Mouse (Mus musculus) macrophage (primary cell): ENCODE data around the gene Tubd1. TPM values are rescaled to one million over a fixed set of nuclear protein-coding genes. Genes with fewer than 3 reads are reported as not detected.
"Not testable (repeated sequence)": the region's sequence is repeated elsewhere in the genome, so short reads cannot be mapped to it uniquely, and the experiment has no call there.

Source experiments
- H3K27ac ChIP-seq: fragments of 350-480 bp; formaldehyde crosslinking; 2 replicates; pipeline ENCODE4 v1.9.0; 2021
- H3K36me3 ChIP-seq: fragments of 350-480 bp; formaldehyde crosslinking; 2 replicates; pipeline ENCODE4 v1.9.0; 2021; ENCODE audit errors: inconsistent target
- H3K4me3 ChIP-seq: fragments of 350-480 bp; formaldehyde crosslinking; 2 replicates; pipeline ENCODE4 v1.9.0; 2021; ENCODE audit errors: inconsistent target
- H3K79me2 ChIP-seq: fragments of 350-480 bp; formaldehyde crosslinking; 2 replicates; pipeline ENCODE4 v1.9.0; 2021; ENCODE audit errors: inconsistent target
- WGBS: methylation state at CpG from one replicate; pipeline ENCODE4 v1.1.7; 2026; ENCODE audit warnings: inconsistent platforms; ENCODE audit not compliant: missing documents; 5-methylcytosine and 5-hydroxymethylcytosine counted together
- polyA plus RNA-seq: library from polyadenylated mRNA; stranded (reverse); fragments of 250-400 nt; gene quantifications from 3 replicates; pipeline ENCODE4 v1.2.4, GENCODE M21; 2018; ENCODE audit warnings: inconsistent platforms
- total RNA-seq, 78 experiments: library from RNA; depleted of rRNA; stranded (reverse); fragments of 250-400 nt; gene quantifications; 1 replicate in 9 of 78; 2 replicates in 24 of 78; 3 replicates in 43 of 78; 4 replicates in 2 of 78; pipeline ENCODE4 v1.2.4; 2018; ENCODE audit warnings: inconsistent platforms in 56 of 78

Tubd1 gene
- total RNA-seq (2018; cell fraction: chromatin; rRNA removed), result 10 to 100 TPM in 4 of 26 experiments, 1 to 10 TPM in 21, under 1 TPM in 1; 0.94 to 14.1 (median 6.1) TPM
- total RNA-seq (2018; cell fraction: cytosol; rRNA removed), result 1 to 10 TPM; 1.9 to 6.5 (median 5.2) TPM
- total RNA-seq (2018; cell fraction: nucleus; rRNA removed), result 10 to 100 TPM in 3 of 26 experiments, 1 to 10 TPM in 22, under 1 TPM in 1; 0.81 to 13.4 (median 6.3) TPM
- polyA plus RNA-seq, result 4.1 to 5.8 TPM (median 4.5 TPM) in 3 replicates

GRCm38 (mm10) chr11:86544639-86545299 is at the start of gene Tubd1, which contains the start of gene Rps6kb1:
TSS of gene Tubd1 (plus strand) at chr11:86544991.
TSS of gene Rps6kb1 (minus strand) at chr11:86544805.
- Histone ChIP-seq H3K36me3 (no peaks in the 10 kb centered on the region), H3K27ac (peak within 1 kb of the TSS; percentile 79), H3K79me2 (peaks cover 60% of the 10 kb centered on the region), H3K4me3 (peak within 1 kb of the TSS; percentile 58)
- WGBS, result under 1% methylated on average over 43 of the region's 43 CpGs

GRCm38 (mm10) chr11:86497356-86497755 is 47.4 kb upstream of the Tubd1 start:
- Histone ChIP-seq H3K27ac (no peak overlapping the region), H3K36me3 (peaks cover 50% of the 10 kb centered on the region), H3K4me3 (no peak overlapping the region), H3K79me2 (no peaks in the 10 kb centered on the region)
- 90% methylated on average over 1 of the region's 1 CpGs for WGBS

GRCm38 (mm10) chr11:86497908-86498307 is 46.9 kb upstream of the Tubd1 start:
- no peaks in the 10 kb centered on the region for H3K79me2 ChIP-seq
- no peak overlapping the region for H3K27ac ChIP-seq
- WGBS, result 89% methylated on average over 3 of the region's 3 CpGs
- H3K36me3 ChIP-seq, result peaks cover 50% of the 10 kb centered on the region
- H3K4me3 ChIP-seq, result no peak overlapping the region

- 80% methylated on average over 1 of the region's 1 CpGs for WGBS
- Histone ChIP-seq H3K36me3 (peaks cover 56% of the 10 kb centered on the region), H3K4me3 (no peak overlapping the region), H3K27ac (no peak overlapping the region), H3K79me2 (no peaks in the 10 kb centered on the region)
These were observed 44.0 kb upstream of the Tubd1 start for GRCm38 (mm10) chr11:86500795-86501194.

DNA sequence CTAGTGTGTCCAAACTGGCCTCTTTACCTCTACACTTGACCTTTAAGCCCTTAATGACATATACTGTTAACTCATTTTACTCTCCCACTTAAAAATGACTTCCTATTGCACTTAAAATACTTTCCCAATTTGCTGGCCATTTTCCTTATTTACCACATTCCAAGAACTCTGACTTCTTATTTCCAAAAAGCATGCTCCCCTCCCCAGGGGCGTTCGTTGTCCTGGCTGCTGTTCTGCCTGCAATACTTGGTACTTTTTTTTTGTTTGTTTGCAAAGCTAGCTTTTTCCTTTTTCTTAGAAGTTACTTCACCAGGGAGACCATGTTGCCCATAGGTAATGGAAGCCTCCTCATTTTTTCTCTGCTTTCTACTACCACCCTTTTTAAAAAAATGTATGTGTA is 41.7 kb upstream of the Tubd1 start:
- WGBS, result 96% methylated on average over 2 of the region's 2 CpGs
- Histone ChIP-seq H3K79me2 (no peaks in the 10 kb centered on the region), H3K27ac (no peak overlapping the region), H3K36me3 (peaks cover 70% of the 10 kb centered on the region), H3K4me3 (no peak overlapping the region)

DNA sequence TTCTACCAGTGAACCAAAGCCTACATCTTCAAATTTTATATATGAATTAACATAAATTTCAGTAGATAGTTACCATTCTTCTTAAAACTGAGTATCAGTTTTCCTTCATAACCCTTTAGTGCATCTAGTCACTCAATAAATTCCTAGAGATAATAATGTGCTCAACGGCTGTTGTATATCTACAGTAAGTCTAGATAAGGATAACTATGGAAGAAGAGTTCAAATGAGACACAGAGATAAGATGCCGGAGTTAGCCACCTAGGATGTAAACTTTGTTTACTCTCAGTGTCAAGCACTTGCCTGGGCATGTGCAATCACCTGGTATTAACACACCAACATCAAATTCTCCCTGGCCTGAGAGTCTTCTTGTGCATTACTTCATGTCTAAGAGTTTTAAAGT is 37.5 kb upstream of the Tubd1 start:
- WGBS, result 96% methylated on average over 2 of the region's 2 CpGs
- Histone ChIP-seq H3K79me2 (no peaks in the 10 kb centered on the region), H3K36me3 (peaks cover 85% of the 10 kb centered on the region), H3K27ac (no peak overlapping the region), H3K4me3 (no peak overlapping the region)

DNA sequence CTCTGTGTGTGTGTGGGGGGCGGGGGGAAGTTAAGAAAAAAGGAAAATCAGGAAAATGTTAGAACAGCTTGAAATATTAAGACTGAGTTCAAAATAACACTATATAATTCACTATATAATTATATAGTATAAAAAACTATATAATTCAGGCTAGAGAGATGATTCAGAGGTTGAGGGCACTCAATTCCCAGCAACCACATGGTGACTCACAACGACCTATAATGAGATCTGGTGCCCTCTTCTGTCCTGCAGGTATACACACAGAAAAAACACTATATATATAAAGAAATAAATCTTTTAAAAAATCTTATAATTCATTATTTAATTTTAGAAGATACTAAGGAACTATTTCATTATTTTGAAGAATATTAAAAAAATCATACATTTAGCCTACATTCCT is 36.8 kb upstream of the Tubd1 start:
- WGBS, result 80% methylated on average over 2 of the region's 2 CpGs
- Histone ChIP-seq H3K79me2 (no peaks in the 10 kb centered on the region), H3K36me3 (peaks cover 85% of the 10 kb centered on the region), H3K4me3 (no peak overlapping the region), H3K27ac (no peak overlapping the region)

GRCm38 (mm10) chr11:86516620-86517019 is 28.2 kb upstream of the Tubd1 start:
- Histone ChIP-seq H3K4me3 (no peak overlapping the region), H3K79me2 (no peaks in the 10 kb centered on the region), H3K27ac (no peak overlapping the region), H3K36me3 (peaks cover 92% of the 10 kb centered on the region)
- WGBS, result 92% methylated on average over 3 of the region's 3 CpGs

GRCm38 (mm10) chr11:86517229-86517628 is 27.6 kb upstream of the Tubd1 start:
- Histone ChIP-seq H3K27ac (no peak overlapping the region), H3K79me2 (no peaks in the 10 kb centered on the region), H3K4me3 (no peak overlapping the region), H3K36me3 (peaks cover 92% of the 10 kb centered on the region)
- 89% methylated on average over 2 of the region's 3 CpGs for WGBS

DNA sequence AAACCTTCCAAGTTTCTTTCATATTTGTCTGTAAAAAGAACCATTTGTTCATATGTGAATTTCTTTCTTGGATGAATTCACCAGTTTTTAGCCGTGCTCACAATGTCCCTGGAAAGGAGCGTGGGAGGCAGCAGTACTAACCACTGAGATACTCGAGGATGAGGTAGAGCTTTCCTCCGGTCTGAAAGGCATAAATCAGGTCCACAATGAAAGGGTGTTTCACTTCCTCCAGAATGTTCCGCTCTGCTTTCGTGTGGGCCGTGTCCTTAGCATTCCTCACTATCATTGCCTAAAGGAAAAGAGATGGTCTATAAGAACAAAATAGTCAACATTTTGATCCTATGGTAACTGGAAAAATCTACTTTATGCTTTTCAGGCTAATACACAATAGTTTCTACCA is 25.0 kb upstream of the Tubd1 start:
- Histone ChIP-seq H3K36me3 (peaks cover 90% of the 10 kb centered on the region), H3K4me3 (no peak overlapping the region), H3K27ac (no peak overlapping the region), H3K79me2 (no peaks in the 10 kb centered on the region)
- WGBS, result 82% methylated on average over 7 of the region's 7 CpGs

- Histone ChIP-seq H3K4me3 (no peak overlapping the region), H3K27ac (no peak overlapping the region), H3K36me3 (peaks cover 52% of the 10 kb centered on the region), H3K79me2 (peaks cover 4% of the 10 kb centered on the region; the same call in 1 of the 2 replicates)
- WGBS, result 93% methylated on average over 4 of the region's 4 CpGs
These were observed 17.3 kb upstream of the Tubd1 start for GRCm38 (mm10) chr11:86527528-86527927.

- peaks cover 23% of the 10 kb centered on the region for H3K36me3 ChIP-seq
- H3K4me3 ChIP-seq, result no peak overlapping the region
- no peak overlapping the region for H3K27ac ChIP-seq
- 93% methylated on average over 1 of the region's 1 CpGs for WGBS
- H3K79me2 ChIP-seq, result peaks cover 43% of the 10 kb centered on the region
These were observed 12.0 kb upstream of the Tubd1 start for GRCm38 (mm10) chr11:86532834-86533233.

DNA sequence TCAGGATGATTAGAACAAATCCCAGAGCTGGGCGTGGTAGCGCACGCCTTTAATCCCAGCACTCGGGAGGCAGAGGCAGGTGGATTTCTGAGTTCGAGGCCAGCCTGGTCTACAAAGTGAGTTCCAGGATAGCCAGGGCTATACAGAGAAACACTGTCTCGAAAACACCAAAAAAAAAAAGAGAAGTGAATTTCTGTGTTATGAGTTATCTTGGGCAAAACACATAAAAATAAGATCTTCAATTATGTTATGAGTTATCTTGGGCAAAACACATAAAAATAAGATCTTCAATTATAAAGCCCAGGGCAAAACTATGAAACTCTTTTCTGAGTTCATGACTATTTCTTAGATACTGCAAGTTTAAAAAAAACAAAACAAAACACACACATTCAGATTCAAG is 11.5 kb upstream of the Tubd1 start:
- H3K79me2 ChIP-seq, result peaks cover 48% of the 10 kb centered on the region
- H3K27ac ChIP-seq, H3K4me3 ChIP-seq: not testable (repeated sequence)
- WGBS, result 96% methylated on average over 6 of the region's 6 CpGs
- peaks cover 23% of the 10 kb centered on the region for H3K36me3 ChIP-seq

GRCm38 (mm10) chr11:86534201-86534910 is 10.4 kb upstream of the Tubd1 start:
- H3K79me2 ChIP-seq, result peaks cover 59% of the 10 kb centered on the region
- H3K36me3 ChIP-seq, result peaks cover 23% of the 10 kb centered on the region
- no peak overlapping the region for H3K27ac ChIP-seq
- WGBS, result 80% methylated on average over 5 of the region's 5 CpGs
- H3K4me3 ChIP-seq, result no peak overlapping the region

- Histone ChIP-seq H3K36me3 (no peaks in the 10 kb centered on the region), H3K79me2 (peaks cover 99% of the 10 kb centered on the region), H3K4me3 (no peak overlapping the region), H3K27ac (no peak overlapping the region)
- 29% methylated on average over 1 of the region's 4 CpGs for WGBS
These were observed 6.0 kb upstream of the Tubd1 start for GRCm38 (mm10) chr11:86538786-86539185.
